Mouse (Mus musculus) heart, embryonic 13.5 days (tissue): ENCODE results near the gene Olfr123. TPM values are rescaled to one million over a fixed set of nuclear protein-coding genes. Genes with fewer than 3 reads are reported as not detected.

ENCODE experiments used
- ATAC-seq: fragments of 200-750 bp; cut with Nextera tagmentation; 2 replicates; pipeline ENCODE4 v1.8.0; 2017; ENCODE audit warnings: moderate TSS enrichment; ENCODE audit not compliant: insufficient number of reproducible peaks, low FRiP score, low TSS enrichment; ENCODE audit errors: extremely low read depth
- H3K27ac ChIP-seq: fragments of 300-500 bp; sonication (generic); replicated peaks from 2 replicates; pipeline ENCODE4 v1.5.1; 2015; ENCODE audit warnings: moderate library complexity, mild to moderate bottlenecking, inconsistent platforms
- H3K27me3 ChIP-seq: fragments of 300-500 bp; sonication (generic); replicated peaks from 2 replicates; pipeline ENCODE4 v1.6.1; 2015; ENCODE audit warnings: mild to moderate bottlenecking, inconsistent platforms
- H3K36me3 ChIP-seq: fragments of 300-500 bp; sonication (generic); 2 replicates; pipeline ENCODE4 v1.6.1; 2015; ENCODE audit warnings: mild to moderate bottlenecking, inconsistent platforms
- H3K4me1 ChIP-seq: fragments of 300-500 bp; sonication (generic); 2 replicates; pipeline ENCODE4 v1.6.1; 2015; ENCODE audit warnings: inconsistent platforms
- H3K4me2 ChIP-seq: fragments of 300-500 bp; sonication (generic); 2 replicates; pipeline ENCODE4 v1.6.1; 2015; ENCODE audit warnings: inconsistent platforms, mild to moderate bottlenecking, moderate library complexity
- H3K4me3 ChIP-seq: fragments of 300-500 bp; sonication (generic); 2 replicates; pipeline ENCODE4 v1.5.1; 2015; ENCODE audit warnings: moderate library complexity, mild to moderate bottlenecking, inconsistent platforms
- H3K9ac ChIP-seq: fragments of 300-500 bp; sonication (generic); 2 replicates; pipeline ENCODE4 v1.6.1; 2015; ENCODE audit warnings: inconsistent platforms, mild to moderate bottlenecking, moderate library complexity
- H3K9me3 ChIP-seq: fragments of 300-500 bp; sonication (generic); 2 replicates; pipeline ENCODE4 v1.6.1; 2016; ENCODE audit warnings: inconsistent platforms
- WGBS: fragments of 180-500 bp; shearing (Covaris S2); methylation state at CpG from one replicate; pipeline ENCODE4 v1.1.7; 2015; ENCODE audit warnings: mixed read lengths; 5-methylcytosine and 5-hydroxymethylcytosine counted together
- polyA plus RNA-seq: library from polyadenylated mRNA; unstranded; fragments of >200 nt; fragmentation: Nextera tagmentation; extraction: Ambion mirVana; gene quantifications from 2 replicates; pipeline ENCODE4 v1.2.1, GENCODE M21; 2015

The Olfr123 gene
- not detected in 2 replicates for polyA plus RNA-seq

DNA sequence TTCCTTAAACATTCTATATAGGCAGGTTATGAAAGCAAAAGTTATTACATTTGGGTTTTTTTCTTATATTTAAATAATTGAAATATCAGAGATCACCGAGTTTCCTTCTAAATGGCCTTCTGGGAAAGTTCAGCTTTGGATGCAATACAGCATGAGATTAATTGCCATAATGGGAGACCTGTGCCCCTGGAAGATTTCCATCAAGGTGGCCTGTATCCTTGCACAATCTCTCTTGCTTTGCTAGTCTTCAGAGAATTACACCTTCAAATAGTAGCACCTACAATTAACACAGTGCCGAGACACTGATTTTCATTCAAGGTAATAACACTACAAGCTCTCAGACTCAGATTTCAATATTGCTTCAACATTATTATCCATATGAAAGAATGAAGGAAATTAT is at the start of gene Olfr123:
Gene Olfr123, plus strand, starts transcription at position 301 of the 400 bp plus-strand sequence.
- Histone ChIP-seq H3K9ac (no peak within 1 kb of the TSS), H3K27me3 (no peaks in the 10 kb centered on the region), H3K4me2 (no peak within 1 kb of the TSS), H3K36me3 (no peaks in the 10 kb centered on the region), H3K9me3 (no peaks in the 10 kb centered on the region), H3K4me3 (no peak within 1 kb of the TSS), H3K27ac (no peak within 1 kb of the TSS), H3K4me1 (no peaks in the 10 kb centered on the region)
- 74% methylated on average over 2 of the region's 2 CpGs for WGBS
- ATAC-seq = no peak

GRCm38 (mm10) chr17:37768307-37768706 is 25.0 kb upstream of the Olfr123 start, which contains the start of gene Olfr122:
Olfr122 (plus strand) TSS chr17:37768607.
- Histone ChIP-seq H3K9me3 (peaks cover 10% of the 10 kb centered on the region; the same call in 1 of the 2 replicates), H3K4me2 (no peak within 1 kb of the TSS), H3K36me3 (no peaks in the 10 kb centered on the region), H3K27me3 (no peaks in the 10 kb centered on the region), H3K4me3 (no peak within 1 kb of the TSS), H3K27ac (no peak within 1 kb of the TSS), H3K4me1 (no peaks in the 10 kb centered on the region), H3K9ac (no peak within 1 kb of the TSS)
- WGBS = 69% methylated on average over 4 of the region's 4 CpGs
- ATAC-seq = no peak

- Histone ChIP-seq H3K4me3 (no peak within 1 kb of the TSS), H3K27ac (no peak within 1 kb of the TSS), H3K9ac (no peak within 1 kb of the TSS), H3K4me2 (no peak within 1 kb of the TSS), H3K4me1 (no peaks in the 10 kb centered on the region), H3K36me3 (no peaks in the 10 kb centered on the region), H3K9me3 (no peaks in the 10 kb centered on the region), H3K27me3 (no peaks in the 10 kb centered on the region)
- WGBS = 74% methylated on average over 3 of the region's 3 CpGs
- ATAC-seq = no peak
Measured at GRCm38 (mm10) chr17:37799588-37799987, 6.3 kb downstream of the Olfr123 start, which contains the start of gene Olfr124. Olfr124 (plus strand) TSS chr17:37799888.

GRCm38 (mm10) chr17:37832649-37833048 is 39.3 kb downstream of the Olfr123 start, which contains the start of gene Olfr125:
Olfr125 (plus strand) TSS chr17:37832949.
- H3K27ac ChIP-seq = no peak within 1 kb of the TSS
- no peaks in the 10 kb centered on the region for H3K36me3 ChIP-seq
- H3K9me3 ChIP-seq = no peaks in the 10 kb centered on the region
- H3K9ac ChIP-seq = no peak within 1 kb of the TSS
- ATAC-seq = no peak
- H3K4me1 ChIP-seq = no peaks in the 10 kb centered on the region
- H3K4me2 ChIP-seq = no peak within 1 kb of the TSS
- H3K4me3 ChIP-seq = no peak within 1 kb of the TSS
- no peaks in the 10 kb centered on the region for H3K27me3 ChIP-seq

DNA sequence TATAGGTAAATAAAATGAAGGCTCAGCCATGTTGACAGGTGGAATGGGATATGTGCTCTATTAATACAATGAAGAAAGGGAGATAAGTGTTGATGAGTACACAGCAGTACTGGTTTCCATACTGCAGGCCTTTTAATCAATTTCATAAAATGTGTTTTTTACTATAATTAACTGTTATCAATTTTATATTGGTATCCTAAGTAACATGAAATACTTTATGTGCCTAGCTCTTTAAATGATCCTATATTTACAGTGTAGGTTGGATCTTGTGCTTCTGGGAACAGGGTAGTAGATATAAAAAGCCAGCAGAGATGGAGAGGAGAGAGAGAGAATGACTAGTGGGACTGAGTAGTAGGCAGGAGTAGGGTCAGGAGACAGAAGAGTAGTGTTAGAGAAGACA is 53.9 kb downstream of the Olfr123 start, which contains the start of gene Olfr126:
Gene Olfr126, plus strand, starts transcription at position 301 of the 400 bp plus-strand sequence.
- ATAC-seq = no peak
- no peaks in the 10 kb centered on the region for H3K27me3 ChIP-seq
- H3K4me2 ChIP-seq = no peak within 1 kb of the TSS
- H3K9me3 ChIP-seq = no peaks in the 10 kb centered on the region
- no peak within 1 kb of the TSS for H3K9ac ChIP-seq
- H3K4me1 ChIP-seq = no peaks in the 10 kb centered on the region
- H3K4me3 ChIP-seq = no peak within 1 kb of the TSS
- H3K36me3 ChIP-seq = no peaks in the 10 kb centered on the region
- H3K27ac ChIP-seq = no peak within 1 kb of the TSS

Other genes starting within 250 kb of the Olfr123 start
- not detected in 2 replicates for gene Olfr112, start 224.1 kb upstream of the Olfr123 start, polyA plus RNA-seq
- gene Olfr113, start 215.9 kb upstream of the Olfr123 start, polyA plus RNA-seq = not detected in 2 replicates
- not detected in 2 replicates for gene Olfr114, start 200.8 kb upstream of the Olfr123 start, polyA plus RNA-seq
- not detected in 2 replicates for gene Olfr115, start 166.4 kb upstream of the Olfr123 start, polyA plus RNA-seq
- not detected in 2 replicates for gene Olfr116, start 166.3 kb upstream of the Olfr123 start, polyA plus RNA-seq
- gene Olfr117, start 129.7 kb upstream of the Olfr123 start, polyA plus RNA-seq = not detected in 2 replicates
- not detected in 2 replicates for gene Olfr118, start 126.5 kb upstream of the Olfr123 start, polyA plus RNA-seq
- gene Olfr119, start 97.0 kb upstream of the Olfr123 start, polyA plus RNA-seq = not detected in 2 replicates
- not detected in 2 replicates for gene Olfr120, start 71.7 kb upstream of the Olfr123 start, polyA plus RNA-seq
- gene Olfr121, start 44.7 kb upstream of the Olfr123 start, polyA plus RNA-seq = not detected in 2 replicates
- not detected in 2 replicates for gene Olfr122, start 24.9 kb upstream of the Olfr123 start, polyA plus RNA-seq
- gene Olfr124, start 6.4 kb downstream of the Olfr123 start, polyA plus RNA-seq = not detected in 2 replicates
- not detected in 2 replicates for gene Olfr125, start 39.4 kb downstream of the Olfr123 start, polyA plus RNA-seq
- gene Olfr126, start 54.0 kb downstream of the Olfr123 start, polyA plus RNA-seq = not detected in 2 replicates
- gene Olfr127, start 106.9 kb downstream of the Olfr123 start, polyA plus RNA-seq = not detected in 2 replicates
- gene Olfr128, start 127.0 kb downstream of the Olfr123 start, polyA plus RNA-seq = not detected in 2 replicates
- not detected in 2 replicates for gene Olfr761, start 159.6 kb downstream of the Olfr123 start, polyA plus RNA-seq